Mouse (Mus musculus): Measurements from ENCODE around the gene Epha2. TPM values are rescaled to one million over a fixed set of nuclear protein-coding genes. Genes with fewer than 3 reads are reported as not detected.

Gene Epha2
- polyA plus RNA-seq, 1 experiment from 2014 or later = 10.3 TPM

DNA sequence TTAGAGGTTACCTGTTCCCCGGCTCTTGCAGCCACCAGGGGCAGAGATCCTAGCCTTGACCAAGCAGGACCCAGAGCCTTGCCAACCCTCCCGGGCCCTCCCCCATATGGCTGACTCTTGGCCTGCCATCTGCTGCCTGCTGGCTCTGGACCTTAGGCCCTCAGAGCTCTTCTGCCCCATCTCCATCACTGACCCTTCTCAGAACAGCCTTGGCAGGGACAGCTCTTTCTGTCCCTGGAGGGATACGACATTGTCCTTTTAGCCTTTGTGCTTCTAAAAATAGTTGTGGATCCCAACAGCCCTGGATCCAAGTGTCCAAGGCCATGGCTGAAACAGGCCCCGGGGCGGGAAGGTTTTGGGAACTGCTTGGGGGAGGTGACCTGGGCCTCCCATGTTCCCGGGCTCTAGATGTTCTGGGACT is 23.7 kb downstream of the Epha2 start:
- ATAC-seq (peak; percentile 30), DNase-seq (ENCODE audit: low spot score) (no peak)
- no peaks in the 10 kb centered on the region for H3K4me1 ChIP-seq (ENCODE audit: insufficient read depth, low read depth, low read length)
- no peak overlapping the region for H3K27ac ChIP-seq (ENCODE audit: low read length)
- H3K4me3 ChIP-seq (ENCODE audit: low read depth, low read length) = no peak overlapping the region
- no peaks in the 10 kb centered on the region for H3K27me3 ChIP-seq (replicated peaks; ENCODE audit: insufficient read depth, low read length)
- WGBS = 72% methylated on average over 6 of the region's 6 CpGs
- H3K36me3 ChIP-seq (ENCODE audit: insufficient read depth, low read length) = peaks cover 34% of the 10 kb centered on the region
- H3K9me3 ChIP-seq (ENCODE audit: low read length) = no peaks in the 10 kb centered on the region
- TF ChIP-seq CTCF (IDR thresholded peaks at IDR 0.05) = no peak
- TF ChIP-seq EP300 (IDR thresholded peaks at IDR 0.05) = no peak
- no peak overlapping the region for H3K9ac ChIP-seq (replicated peaks; ENCODE audit: low read depth)
- H3K4me2 ChIP-seq (replicated peaks; ENCODE audit: low read depth, low read length) = no peak overlapping the region

- Histone ChIP-seq H3K9me3 (ENCODE audit: low read length) (no peaks in the 10 kb centered on the region), H3K4me1 (ENCODE audit: insufficient read depth, low read depth, low read length) (no peaks in the 10 kb centered on the region), H3K4me3 (ENCODE audit: low read depth, low read length) (no peak overlapping the region), H3K27ac (ENCODE audit: low read length) (0 out of 2 replicates have a peak overlapping the region, but pooled peaks have one; percentile 9), H3K9ac (replicated peaks; ENCODE audit: low read depth) (no peak overlapping the region), H3K27me3 (replicated peaks; ENCODE audit: insufficient read depth, low read length) (no peaks in the 10 kb centered on the region), H3K36me3 (ENCODE audit: insufficient read depth, low read length) (peaks cover 34% of the 10 kb centered on the region), H3K4me2 (replicated peaks; ENCODE audit: low read depth, low read length) (no peak overlapping the region)
- 55% methylated on average over 15 of the region's 15 CpGs for WGBS
- peak; percentile 30; the same call in 1 of the 2 replicates for ATAC-seq
- no peak for DNase-seq (ENCODE audit: low spot score)
- no peak for TF ChIP-seq EP300 (IDR thresholded peaks at IDR 0.05)
Measured at GRCm38 (mm10) chr4:141325636-141326035, 24.6 kb downstream of the Epha2 start.

GRCm38 (mm10) chr4:141327075-141327474 is 26.0 kb downstream of the Epha2 start:
- H3K9me3 ChIP-seq (ENCODE audit: low read length) = no peaks in the 10 kb centered on the region
- DNase-seq (ENCODE audit: low spot score) (no peak), ATAC-seq (no peak)
- no peak overlapping the region for H3K27ac ChIP-seq (ENCODE audit: low read length)
- peaks cover 28% of the 10 kb centered on the region for H3K36me3 ChIP-seq (ENCODE audit: insufficient read depth, low read length)
- no peak overlapping the region for H3K4me3 ChIP-seq (ENCODE audit: low read depth, low read length)
- no peak overlapping the region for H3K9ac ChIP-seq (replicated peaks; ENCODE audit: low read depth)
- no peaks in the 10 kb centered on the region for H3K27me3 ChIP-seq (replicated peaks; ENCODE audit: insufficient read depth, low read length)
- TF ChIP-seq CTCF (IDR thresholded peaks at IDR 0.05) (no peak), EP300 (IDR thresholded peaks at IDR 0.05) (no peak)
- no peak overlapping the region for H3K4me2 ChIP-seq (replicated peaks; ENCODE audit: low read depth, low read length)
- 80% methylated on average over 4 of the region's 4 CpGs for WGBS
- no peaks in the 10 kb centered on the region for H3K4me1 ChIP-seq (ENCODE audit: insufficient read depth, low read depth, low read length)

GRCm38 (mm10) chr4:141328742-141329141 is 27.7 kb downstream of the Epha2 start:
- DNase-seq (ENCODE audit: low spot score) = no peak
- no peaks in the 10 kb centered on the region for H3K9me3 ChIP-seq (ENCODE audit: low read length)
- H3K36me3 ChIP-seq (ENCODE audit: insufficient read depth, low read length) = peaks cover 15% of the 10 kb centered on the region; the same call in 1 of the 2 replicates
- no peak overlapping the region for H3K27ac ChIP-seq (ENCODE audit: low read length)
- no peaks in the 10 kb centered on the region for H3K27me3 ChIP-seq (replicated peaks; ENCODE audit: insufficient read depth, low read length)
- H3K4me1 ChIP-seq (ENCODE audit: insufficient read depth, low read depth, low read length) = no peaks in the 10 kb centered on the region
- 79% methylated on average over 9 of the region's 9 CpGs for WGBS
- no peak overlapping the region for H3K4me2 ChIP-seq (replicated peaks; ENCODE audit: low read depth, low read length)
- ATAC-seq = no peak
- H3K4me3 ChIP-seq (ENCODE audit: low read depth, low read length) = no peak overlapping the region
- no peak for TF ChIP-seq EP300 (IDR thresholded peaks at IDR 0.05)
- no peak for TF ChIP-seq CTCF (IDR thresholded peaks at IDR 0.05)
- no peak overlapping the region for H3K9ac ChIP-seq (replicated peaks; ENCODE audit: low read depth)

GRCm38 (mm10) chr4:141329968-141330367 is 28.9 kb downstream of the Epha2 start:
- no peak overlapping the region for H3K4me3 ChIP-seq (ENCODE audit: low read depth, low read length)
- no peaks in the 10 kb centered on the region for H3K27me3 ChIP-seq (replicated peaks; ENCODE audit: insufficient read depth, low read length)
- 59% methylated on average over 12 of the region's 12 CpGs for WGBS
- H3K4me2 ChIP-seq (replicated peaks; ENCODE audit: low read depth, low read length) = no peak overlapping the region
- no peak overlapping the region for H3K9ac ChIP-seq (replicated peaks; ENCODE audit: low read depth)
- H3K36me3 ChIP-seq (ENCODE audit: insufficient read depth, low read length) = 0 out of 2 replicates have a peak, but pooled peaks cover 5% of the 10 kb centered on the region
- DNase-seq (ENCODE audit: low spot score) (no peak), ATAC-seq (no peak)
- TF ChIP-seq EP300 (IDR thresholded peaks at IDR 0.05) = no peak
- TF ChIP-seq CTCF (IDR thresholded peaks at IDR 0.05) = no peak
- H3K9me3 ChIP-seq (ENCODE audit: low read length) = no peaks in the 10 kb centered on the region
- H3K27ac ChIP-seq (ENCODE audit: low read length) = no peak overlapping the region
- H3K4me1 ChIP-seq (ENCODE audit: insufficient read depth, low read depth, low read length) = no peaks in the 10 kb centered on the region

DNA sequence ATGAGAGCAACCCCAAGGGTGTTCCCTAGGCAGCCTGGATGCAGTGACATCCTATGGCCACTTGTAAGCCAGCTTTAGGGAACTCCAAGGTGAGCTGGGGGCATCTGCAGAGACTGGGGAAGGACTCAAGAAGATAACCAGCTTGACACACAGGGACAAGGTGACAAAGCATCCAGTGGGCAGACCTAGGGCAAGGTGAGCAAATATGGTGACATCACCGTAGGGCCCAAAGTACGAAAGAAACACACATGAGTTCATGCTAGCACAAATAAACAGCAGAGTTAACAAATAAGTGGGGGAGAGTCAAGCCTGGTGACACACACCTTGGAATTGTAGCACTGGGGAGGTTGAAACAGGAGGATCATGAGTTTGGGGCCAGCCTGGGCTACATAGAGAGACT is 30.4 kb downstream of the Epha2 start:
- 86% methylated on average over 2 of the region's 2 CpGs for WGBS
- H3K9ac ChIP-seq (replicated peaks; ENCODE audit: low read depth) = no peak overlapping the region
- H3K9me3 ChIP-seq (ENCODE audit: low read length) = no peaks in the 10 kb centered on the region
- H3K27me3 ChIP-seq (replicated peaks; ENCODE audit: insufficient read depth, low read length) = no peaks in the 10 kb centered on the region
- H3K4me1 ChIP-seq (ENCODE audit: insufficient read depth, low read depth, low read length) = no peaks in the 10 kb centered on the region
- no peak overlapping the region for H3K27ac ChIP-seq (ENCODE audit: low read length)
- ATAC-seq (no peak), DNase-seq (ENCODE audit: low spot score) (no peak)
- no peak overlapping the region for H3K4me3 ChIP-seq (ENCODE audit: low read depth, low read length)
- H3K36me3 ChIP-seq (ENCODE audit: insufficient read depth, low read length) = no peaks in the 10 kb centered on the region
- no peak overlapping the region for H3K4me2 ChIP-seq (replicated peaks; ENCODE audit: low read depth, low read length)
- TF ChIP-seq CTCF (IDR thresholded peaks at IDR 0.05) = no peak
- no peak for TF ChIP-seq EP300 (IDR thresholded peaks at IDR 0.05)

- Histone ChIP-seq H3K9me3 (ENCODE audit: low read length) (no peaks in the 10 kb centered on the region), H3K4me3 (ENCODE audit: low read depth, low read length) (no peak overlapping the region), H3K27ac (ENCODE audit: low read length) (no peak overlapping the region), H3K4me1 (ENCODE audit: insufficient read depth, low read depth, low read length) (no peaks in the 10 kb centered on the region), H3K9ac (replicated peaks; ENCODE audit: low read depth) (no peak overlapping the region), H3K4me2 (replicated peaks; ENCODE audit: low read depth, low read length) (no peak overlapping the region), H3K36me3 (ENCODE audit: insufficient read depth, low read length) (no peaks in the 10 kb centered on the region), H3K27me3 (replicated peaks; ENCODE audit: insufficient read depth, low read length) (no peaks in the 10 kb centered on the region)
- DNase-seq (ENCODE audit: low spot score) (no peak), ATAC-seq (no peak)
- 60% methylated on average over 7 of the region's 7 CpGs for WGBS
- TF ChIP-seq EP300 (IDR thresholded peaks at IDR 0.05) = no peak
- TF ChIP-seq CTCF (IDR thresholded peaks at IDR 0.05) = no peak
Measured at GRCm38 (mm10) chr4:141332258-141332657, 31.2 kb downstream of the Epha2 start.

All from lung, postnatal 0 days (tissue).